Mouse (Mus musculus) neural tube, embryonic 14.5 days (tissue): ENCODE results near the gene Fam207a. TPM values are rescaled to one million over a fixed set of nuclear protein-coding genes. Genes with fewer than 3 reads are reported as not detected.

ENCODE experiments used
- ATAC-seq: fragments of 200-750 bp; cut with Nextera tagmentation; 2 replicates; pipeline ENCODE4 v1.8.0; 2017; ENCODE audit warnings: low read depth, mild to moderate bottlenecking, moderate TSS enrichment, moderate library complexity
- H3K27ac ChIP-seq: fragments of 300-500 bp; sonication (generic); 2 replicates; pipeline ENCODE4 v1.5.1; 2014; ENCODE audit warnings: low read depth, mild to moderate bottlenecking, control low read depth, low read length, moderate library complexity, mixed read lengths
- H3K27me3 ChIP-seq: fragments of 300-500 bp; sonication (generic); 2 replicates; pipeline ENCODE4 v1.6.1; 2014; ENCODE audit warnings: low read length; ENCODE audit not compliant: control insufficient read depth, insufficient read depth
- H3K36me3 ChIP-seq: fragments of 300-500 bp; sonication (generic); 2 replicates; pipeline ENCODE4 v1.6.1; 2014; ENCODE audit warnings: low read length, mixed read lengths; ENCODE audit not compliant: control insufficient read depth, insufficient read depth
- H3K4me1 ChIP-seq: fragments of 300-500 bp; sonication (generic); 2 replicates; pipeline ENCODE4 v1.6.1; 2014; ENCODE audit warnings: low read length; ENCODE audit not compliant: control insufficient read depth, insufficient read depth
- H3K4me2 ChIP-seq: fragments of 300-500 bp; sonication (generic); 2 replicates; pipeline ENCODE4 v1.6.1; 2014; ENCODE audit warnings: mild to moderate bottlenecking, low read depth, low read length, control low read depth
- H3K4me3 ChIP-seq: fragments of 300-500 bp; sonication (generic); 2 replicates; pipeline ENCODE4 v1.5.1; 2014; ENCODE audit warnings: low read depth, low read length, control low read depth, mixed read lengths
- H3K9ac ChIP-seq: fragments of 300-500 bp; sonication (generic); replicated peaks from 2 replicates; pipeline ENCODE4 v1.6.1; 2014; ENCODE audit warnings: low read depth, mild to moderate bottlenecking, control low read depth, low read length, mixed read lengths
- H3K9me3 ChIP-seq: fragments of 300-500 bp; sonication (generic); 2 replicates; pipeline ENCODE4 v1.6.1; 2016; ENCODE audit warnings: low read length; ENCODE audit not compliant: control insufficient read depth
- WGBS: fragments of 180-500 bp; shearing (Covaris S2); extraction: QIAGEN DNeasy Blood & Tissue Kit; methylation state at CpG from one replicate; pipeline ENCODE4 v1.1.7; 2014; 5-methylcytosine and 5-hydroxymethylcytosine counted together
- polyA plus RNA-seq: library from polyadenylated mRNA; unstranded; fragments of >200 nt; fragmentation: Nextera tagmentation; extraction: Ambion mirVana; gene quantifications from 2 replicates; pipeline ENCODE4 v1.2.1, GENCODE M21; 2014

Gene Fam207a
- polyA plus RNA-seq, 1 experiment from 2014 or later, result 39.8 TPM

GRCm38 (mm10) chr10:77457701-77458100 is 57.9 kb downstream of the Fam207a start:
- WGBS, result 89% methylated on average over 3 of the region's 3 CpGs
- Histone ChIP-seq H3K9ac (no peak overlapping the region), H3K4me2 (no peak overlapping the region), H3K4me1 (no peaks in the 10 kb centered on the region), H3K27ac (no peak overlapping the region), H3K9me3 (no peaks in the 10 kb centered on the region), H3K4me3 (no peak overlapping the region), H3K36me3 (no peaks in the 10 kb centered on the region), H3K27me3 (no peaks in the 10 kb centered on the region)
- ATAC-seq, result no peak

GRCm38 (mm10) chr10:77456507-77456906 is 59.1 kb downstream of the Fam207a start:
- WGBS, result 45% methylated on average over 7 of the region's 7 CpGs
- Histone ChIP-seq H3K27ac (no peak overlapping the region), H3K27me3 (no peaks in the 10 kb centered on the region), H3K36me3 (no peaks in the 10 kb centered on the region), H3K4me1 (no peaks in the 10 kb centered on the region), H3K9me3 (no peaks in the 10 kb centered on the region), H3K9ac (no peak overlapping the region), H3K4me2 (no peak overlapping the region), H3K4me3 (no peak overlapping the region)
- ATAC-seq, result no peak

GRCm38 (mm10) chr10:77455251-77456010 is 60.2 kb downstream of the Fam207a start:
- no peak overlapping the region for H3K27ac ChIP-seq
- H3K4me1 ChIP-seq, result no peaks in the 10 kb centered on the region
- ATAC-seq, result no peak
- no peak overlapping the region for H3K9ac ChIP-seq
- WGBS, result 90% methylated on average over 14 of the region's 14 CpGs
- H3K4me2 ChIP-seq, result no peak overlapping the region
- H3K9me3 ChIP-seq, result no peaks in the 10 kb centered on the region
- no peak overlapping the region for H3K4me3 ChIP-seq
- H3K27me3 ChIP-seq, result no peaks in the 10 kb centered on the region
- H3K36me3 ChIP-seq, result no peaks in the 10 kb centered on the region

- Histone ChIP-seq H3K36me3 (no peaks in the 10 kb centered on the region), H3K4me1 (no peaks in the 10 kb centered on the region), H3K4me2 (no peak overlapping the region), H3K4me3 (no peak overlapping the region), H3K27ac (no peak overlapping the region), H3K9me3 (no peaks in the 10 kb centered on the region), H3K9ac (no peak overlapping the region), H3K27me3 (no peaks in the 10 kb centered on the region)
- 72% methylated on average over 6 of the region's 6 CpGs for WGBS
- ATAC-seq, result no peak
Observed at GRCm38 (mm10) chr10:77454795-77455194, 60.8 kb downstream of the Fam207a start.

GRCm38 (mm10) chr10:77451822-77452221 is 63.8 kb downstream of the Fam207a start:
- no peak overlapping the region for H3K4me3 ChIP-seq
- ATAC-seq, result no peak
- H3K27ac ChIP-seq, result no peak overlapping the region
- no peak overlapping the region for H3K9ac ChIP-seq
- H3K36me3 ChIP-seq, result no peaks in the 10 kb centered on the region
- H3K4me2 ChIP-seq, result no peak overlapping the region
- H3K9me3 ChIP-seq, result no peaks in the 10 kb centered on the region
- H3K27me3 ChIP-seq, result no peaks in the 10 kb centered on the region
- WGBS, result 92% methylated on average over 4 of the region's 4 CpGs
- H3K4me1 ChIP-seq, result no peaks in the 10 kb centered on the region

GRCm38 (mm10) chr10:77450159-77450464 is 65.5 kb downstream of the Fam207a start:
- Histone ChIP-seq H3K4me1 (no peaks in the 10 kb centered on the region), H3K4me3 (no peak overlapping the region)

GRCm38 (mm10) chr10:77449315-77450158 is 66.0 kb downstream of the Fam207a start:
- H3K27me3 ChIP-seq, result no peaks in the 10 kb centered on the region
- H3K4me3 ChIP-seq, result no peak overlapping the region
- H3K36me3 ChIP-seq, result no peaks in the 10 kb centered on the region
- no peaks in the 10 kb centered on the region for H3K4me1 ChIP-seq
- H3K4me2 ChIP-seq, result peak overlapping the region; percentile 35; the same call in 1 of the 2 replicates
- WGBS, result 48% methylated on average over 23 of the region's 23 CpGs
- H3K9ac ChIP-seq, result no peak overlapping the region
- H3K9me3 ChIP-seq, result no peaks in the 10 kb centered on the region
- no peak for ATAC-seq
- H3K27ac ChIP-seq, result no peak overlapping the region

More at GRCm38 (mm10) chr10:77450159-77450464, 65.5 kb downstream of the Fam207a start:
- H3K9ac ChIP-seq, result no peak overlapping the region
- H3K4me2 ChIP-seq, result no peak overlapping the region
- no peak overlapping the region for H3K27ac ChIP-seq
- no peaks in the 10 kb centered on the region for H3K9me3 ChIP-seq
- ATAC-seq, result no peak
- H3K27me3 ChIP-seq, result no peaks in the 10 kb centered on the region
- no peaks in the 10 kb centered on the region for H3K36me3 ChIP-seq

GRCm38 (mm10) chr10:77448698-77449247 is 66.8 kb downstream of the Fam207a start:
- WGBS, result 77% methylated on average over 6 of the region's 6 CpGs

GRCm38 (mm10) chr10:77448209-77448608 is 67.4 kb downstream of the Fam207a start:
- H3K4me2 ChIP-seq, result no peak overlapping the region
- no peak overlapping the region for H3K27ac ChIP-seq
- 81% methylated on average over 7 of the region's 7 CpGs for WGBS
- no peak for ATAC-seq
- no peaks in the 10 kb centered on the region for H3K4me1 ChIP-seq
- no peaks in the 10 kb centered on the region for H3K9me3 ChIP-seq
- no peaks in the 10 kb centered on the region for H3K27me3 ChIP-seq
- no peaks in the 10 kb centered on the region for H3K36me3 ChIP-seq
- no peak overlapping the region for H3K4me3 ChIP-seq
- no peak overlapping the region for H3K9ac ChIP-seq

More at GRCm38 (mm10) chr10:77448698-77449247, 66.8 kb downstream of the Fam207a start:
- no peaks in the 10 kb centered on the region for H3K27me3 ChIP-seq
- H3K36me3 ChIP-seq, result no peaks in the 10 kb centered on the region
- no peak overlapping the region for H3K4me3 ChIP-seq
- H3K9ac ChIP-seq, result no peak overlapping the region
- ATAC-seq, result no peak
- H3K9me3 ChIP-seq, result no peaks in the 10 kb centered on the region
- H3K4me1 ChIP-seq, result no peaks in the 10 kb centered on the region
- H3K27ac ChIP-seq, result no peak overlapping the region
- no peak overlapping the region for H3K4me2 ChIP-seq
